In genomic region chr5:104432886-104433285, GRCm38 (mm10) we compare ENCODE assay signal across 8 mouse cellular contexts. TPM values are rescaled to one million over a fixed set of nuclear protein-coding genes. Genes with fewer than 3 reads are reported as not detected.
DNase-seq lines count a peak whose midpoint lies in the region; ATAC-seq and TF ChIP-seq lines count a peak whose summit lies in the region.

No protein-coding gene starts in this region.

- no peak overlapping the region for H3K4me3 ChIP-seq in heart, embryonic 11.5 days (ENCODE audit: low read depth, low read length)
- H3K4me3 ChIP-seq in CH12.LX (replicated peaks in 1 of 3; ENCODE audit: low read depth in 2 of 3, low read length in 2 of 3, poor library complexity in 1 of 3) (no peak overlapping the region), myocyte (no peak overlapping the region)
- no peak overlapping the region for H3K4me3 ChIP-seq in kidney, postnatal 0 days (replicated peaks; ENCODE audit: low read depth, low read length)

- no peaks in the 10 kb centered on the region for H3K36me3 ChIP-seq in heart, embryonic 11.5 days (ENCODE audit: control insufficient read depth, insufficient read depth, low read length)
- H3K36me3 ChIP-seq in CH12.LX (replicated peaks in 1 of 2; ENCODE audit: control insufficient read depth in 1 of 2, insufficient read depth in 1 of 2, low read length in 1 of 2) = peaks cover 0 to 2% of the 10 kb centered on the region in 2 experiments
- H3K36me3 ChIP-seq in kidney, postnatal 0 days (ENCODE audit: insufficient read depth, low read length) = no peaks in the 10 kb centered on the region
- H3K36me3 ChIP-seq in myocyte (ENCODE audit: control insufficient read depth, insufficient read depth) = peaks cover 11% of the 10 kb centered on the region

- TF ChIP-seq EP300 in CH12.LX (IDR thresholded peaks at IDR 0.05; ENCODE audit: low read length) = no peak

- no peaks in the 10 kb centered on the region for H3K9me3 ChIP-seq in heart, embryonic 11.5 days (replicated peaks; ENCODE audit: control insufficient read depth, low read length)
- no peaks in the 10 kb centered on the region for H3K9me3 ChIP-seq in CH12.LX (replicated peaks; ENCODE audit: low read length)
- no peaks in the 10 kb centered on the region for H3K9me3 ChIP-seq in kidney, postnatal 0 days (replicated peaks; ENCODE audit: low read length)

- H3K79me2 ChIP-seq in CH12.LX (replicated peaks; ENCODE audit: control insufficient read depth, extremely low read depth, insufficient read depth, poor library complexity, severe bottlenecking) (no peaks in the 10 kb centered on the region), myocyte (ENCODE audit: control insufficient read depth, insufficient read depth) (peaks cover 21% of the 10 kb centered on the region)

- no peak for DNase-seq in heart, adult 11 months
- peak; percentile 27 for DNase-seq in CH12.LX (ENCODE audit: extremely low read depth)
- peak; percentile 53 for DNase-seq in brain, adult 2 months (ENCODE audit: low read depth, low spot score)
- DNase-seq in kidney, postnatal 0 days (ENCODE audit: low spot score) = peak; percentile 55
- no peak for DNase-seq in yolk sac, embryonic 10.5 days (ENCODE audit: low spot score)
- DNase-seq in B cell, adult 2 months = no peak

- 39% methylated on average over 12 of the region's 12 CpGs for WGBS in heart, embryonic 11.5 days (ENCODE audit: insufficient replicate concordance)
- 43% methylated on average over 12 of the region's 12 CpGs for WGBS in kidney, postnatal 0 days

- dilution Hi-C loops in CH12.LX (cut with MboI; ENCODE audit: extremely low pct_ligation_motif_present, extremely low pct_unique_long_range_greater_than_20kb, low sequenced_read_pairs) = no loop called here

- no peaks in the 10 kb centered on the region for H3K4me1 ChIP-seq in heart, embryonic 11.5 days (ENCODE audit: control insufficient read depth, insufficient read depth, low read length)
- H3K4me1 ChIP-seq in CH12.LX (ENCODE audit: control insufficient read depth in 1 of 2, insufficient read depth in 2 of 2) = peaks cover 3 to 17% of the 10 kb centered on the region in 2 experiments; a peak in 3 of 4 replicates
- no peaks in the 10 kb centered on the region for H3K4me1 ChIP-seq in kidney, postnatal 0 days (replicated peaks; ENCODE audit: insufficient read depth, low read length)

- H3K4me2 ChIP-seq in heart, embryonic 11.5 days = peak overlapping the region; percentile 43
- H3K4me2 ChIP-seq in CH12.LX (ENCODE audit: insufficient read depth, low read depth, poor library complexity, severe bottlenecking) = no peak overlapping the region
- no peak overlapping the region for H3K4me2 ChIP-seq in kidney, postnatal 0 days (ENCODE audit: low read length)
- H3K4me2 ChIP-seq in myocyte (ENCODE audit: low read depth) = peak overlapping the region; percentile 65

- in situ Hi-C loops in CH12.LX (cut with MboI; ENCODE audit: low pct_ligation_motif_present, low pct_unique_long_range_greater_than_20kb, low sequenced_read_pairs) = loop anchor here (25.0 kb wide), 1 partner anchor 221 kb away; the partner anchor contains the start of gene Dmp1

- no peak overlapping the region for H3K27ac ChIP-seq in heart, embryonic 11.5 days (ENCODE audit: low read depth, low read length)
- no peak overlapping the region for H3K27ac ChIP-seq in CH12.LX (ENCODE audit: insufficient read depth, low read depth)
- H3K27ac ChIP-seq in kidney, postnatal 0 days = no peak overlapping the region

- no peak overlapping the region for H3K9ac ChIP-seq in heart, embryonic 11.5 days (ENCODE audit: low read depth, low read length)
- no peak overlapping the region for H3K9ac ChIP-seq in CH12.LX (ENCODE audit: insufficient read depth, low read depth)
- no peak overlapping the region for H3K9ac ChIP-seq in kidney, postnatal 0 days (ENCODE audit: low read depth, low read length)

- no peak; the same call in none of the 2 replicates for TF ChIP-seq RAD21 in CH12.LX (IDR thresholded peaks at IDR 0.05; ENCODE audit: low read depth, low read length)

- peak in 1 of 2 experiments; percentile 63; a peak in 2 of 4 replicates for TF ChIP-seq CTCF in CH12.LX (conservative IDR thresholded peaks at IDR 0.05 in 1 of 2, IDR thresholded peaks at IDR 0.05 in 1 of 2; ENCODE audit: low read depth in 2 of 2, low read length in 2 of 2)
- TF ChIP-seq CTCF in kidney, postnatal 0 days (IDR thresholded peaks at IDR 0.05; ENCODE audit: low read depth) = peak; percentile 70

- TF ChIP-seq POLR2A in CH12.LX (IDR thresholded peaks at IDR 0.05; ENCODE audit: low read depth, low read length) (no peak), myocyte (IDR thresholded peaks at IDR 0.05; ENCODE audit: insufficient read length, low read depth) (no peak)

- H3K27me3 ChIP-seq in heart, embryonic 11.5 days (ENCODE audit: control insufficient read depth, insufficient read depth, low read length) = no peaks in the 10 kb centered on the region
- H3K27me3 ChIP-seq in CH12.LX (replicated peaks) (no peaks in the 10 kb centered on the region), myocyte (ENCODE audit: control insufficient read depth, insufficient read depth, insufficient read length) (no peaks in the 10 kb centered on the region)
- H3K27me3 ChIP-seq in kidney, postnatal 0 days (ENCODE audit: insufficient read depth, low read length) = no peaks in the 10 kb centered on the region

- H3ac ChIP-seq in myocyte (ENCODE audit: control insufficient read depth, insufficient read length) = no peak overlapping the region

- ATAC-seq in heart, embryonic 11.5 days (replicated peaks; ENCODE audit: insufficient number of reproducible peaks, low FRiP score, low TSS enrichment) = no peak
- ATAC-seq in kidney, postnatal 0 days (replicated peaks; ENCODE audit: low FRiP score, low read depth) = 0 out of 2 replicates have a peak, but pooled peaks have one; percentile 36

TF ChIP-seq in CH12.LX, 34 proteins besides CTCF, POLR2A, EP300 and RAD21:
- TF ChIP-seq NELFE (IDR thresholded peaks at IDR 0.05; ENCODE audit: low read depth, low read length) (no peak), BHLHE40 (IDR thresholded peaks at IDR 0.05; ENCODE audit: low read depth, low read length) (no peak), MXI1 (IDR thresholded peaks at IDR 0.05; ENCODE audit: low read depth, low read length) (no peak), SMC3 (IDR thresholded peaks at IDR 0.05; ENCODE audit: low read depth, low read length) (peak; percentile 37; the same call in 1 of the 2 replicates), UBTF (IDR thresholded peaks at IDR 0.05; ENCODE audit: low read depth, low read length) (no peak)

TF ChIP-seq in myocyte, 11 proteins besides CTCF, POLR2A, EP300 and RAD21:
- no peak for TF ChIP-seq E2F4 (IDR thresholded peaks at IDR 0.05; ENCODE audit: insufficient read depth)
TF ChIP-seq in myocyte: peak in this region for 0.

RNA-seq across cellular contexts. Expression of gene Spp1, which starts 2.0 kb away (rescaled TPM):
- 1.3 and 2.3 TPM in 2 replicates for polyA plus RNA-seq in heart, embryonic 11.5 days (2014; fragmentation: Nextera tagmentation; extraction: Ambion mirVana)
- total RNA-seq in CH12.LX (2012; rRNA removed) = 1.9 and 2.1 TPM in 2 replicates
- total RNA-seq in CH12.LX (2014; rRNA removed) = 25.7 and 27.0 TPM in 2 replicates
- 10.2 and 10.4 TPM in 2 replicates for polyA plus RNA-seq in CH12.LX (2012; ENCODE audit: insufficient read length, low read depth)
- polyA plus RNA-seq in kidney, postnatal 0 days (2015; fragmentation: Nextera tagmentation; extraction: Ambion mirVana) = 1,587 and 1,767 TPM in 2 replicates
- 634 TPM for polyA plus RNA-seq in myocyte (2012; fragmentation: generic; extraction: Trizol)

RNA-seq across cellular contexts. Expression of gene Pkd2, which starts 26.4 kb away (rescaled TPM):
- polyA plus RNA-seq in heart, embryonic 11.5 days (2014; fragmentation: Nextera tagmentation; extraction: Ambion mirVana) = 10.9 and 11.4 TPM in 2 replicates
- total RNA-seq in CH12.LX (2012; rRNA removed) (not detected in 2 replicates), CH12.LX (2014; rRNA removed) (not detected in 2 replicates)
- polyA plus RNA-seq in CH12.LX (2012; ENCODE audit: insufficient read length, low read depth) (not detected in 2 replicates), myocyte (2012; fragmentation: generic; extraction: Trizol) (6.3 TPM)
- 16.9 and 17.4 TPM in 2 replicates for polyA plus RNA-seq in kidney, postnatal 0 days (2015; fragmentation: Nextera tagmentation; extraction: Ambion mirVana)

Comparison
In these comparisons a context has a peak if more than half of its experiments do, and no peak if none do; other contexts are left out.
1. H3K4me2 ChIP-seq: peak in heart, embryonic 11.5 days (single experiment) and myocyte (single experiment); none in CH12.LX (single experiment) and kidney, postnatal 0 days (single experiment).
2. DNase-seq: peak in CH12.LX (single experiment), brain, adult 2 months (single experiment) and kidney, postnatal 0 days (single experiment); none in heart, adult 11 months (single experiment), yolk sac, embryonic 10.5 days (single experiment) and B cell, adult 2 months (0 of 2).
3. RNA of gene Spp1, which starts 2.0 kb away (polyA plus RNA-seq): 1,587 to 1,767 TPM in kidney, postnatal 0 days and 634 TPM in myocyte (single experiment); 10.2 to 10.4 TPM in CH12.LX and 1.3 to 2.3 TPM in heart, embryonic 11.5 days; every median in the first group is over 10 times any median in the second.